Mouse (Mus musculus) forebrain, embryonic 15.5 days (tissue): Measurements from ENCODE around the gene Btbd19. TPM values are rescaled to one million over a fixed set of nuclear protein-coding genes. Genes with fewer than 3 reads are reported as not detected.

Source experiments
- ATAC-seq: fragments of 200-750 bp; cut with Nextera tagmentation; replicated peaks from 2 replicates; pipeline ENCODE4 v1.8.0; 2017; ENCODE audit warnings: mild to moderate bottlenecking, moderate TSS enrichment, moderate library complexity
- H3K27ac ChIP-seq: fragments of 300-500 bp; sonication (generic); replicated peaks from 2 replicates; pipeline ENCODE4 v1.5.1; 2015; ENCODE audit warnings: mild to moderate bottlenecking, inconsistent platforms
- H3K27me3 ChIP-seq: fragments of 300-500 bp; sonication (generic); 2 replicates; pipeline ENCODE4 v1.6.1; 2015; ENCODE audit warnings: inconsistent platforms
- H3K36me3 ChIP-seq: fragments of 300-500 bp; sonication (generic); 2 replicates; pipeline ENCODE4 v1.6.1; 2015; ENCODE audit warnings: mild to moderate bottlenecking, inconsistent platforms
- H3K4me1 ChIP-seq: fragments of 300-500 bp; sonication (generic); 2 replicates; pipeline ENCODE4 v1.6.1; 2015; ENCODE audit warnings: inconsistent platforms
- H3K4me2 ChIP-seq: fragments of 300-500 bp; sonication (generic); replicated peaks from 2 replicates; pipeline ENCODE4 v1.6.1; 2015; ENCODE audit warnings: mild to moderate bottlenecking, inconsistent platforms
- H3K4me3 ChIP-seq: fragments of 300-500 bp; sonication (generic); 2 replicates; pipeline ENCODE4 v1.5.1; 2015; ENCODE audit warnings: mild to moderate bottlenecking, inconsistent platforms
- H3K9ac ChIP-seq: fragments of 300-500 bp; sonication (generic); replicated peaks from 2 replicates; pipeline ENCODE4 v1.6.1; 2015; ENCODE audit warnings: mild to moderate bottlenecking, inconsistent platforms
- H3K9me3 ChIP-seq: fragments of 300-500 bp; sonication (generic); 2 replicates; pipeline ENCODE4 v1.6.1; 2016; ENCODE audit warnings: inconsistent platforms
- WGBS: fragments of 180-500 bp; shearing (Covaris S2); methylation state at CpG from one replicate; pipeline ENCODE4 v1.1.7; 2015; ENCODE audit warnings: mixed read lengths; 5-methylcytosine and 5-hydroxymethylcytosine counted together
- microRNA-seq: library from miRNA; unstranded; fragments of <30 nt; microRNA quantifications from one replicate; pipeline ENCODE4, GENCODE M21; 2016
- polyA plus RNA-seq: library from polyadenylated mRNA; unstranded; fragments of >200 nt; fragmentation: Nextera tagmentation; extraction: Ambion mirVana; gene quantifications from 2 replicates; pipeline ENCODE4 v1.2.1, GENCODE M21; 2015

The Btbd19 gene
- polyA plus RNA-seq, 1 experiment from 2014 or later: 4.4 TPM

DNA sequence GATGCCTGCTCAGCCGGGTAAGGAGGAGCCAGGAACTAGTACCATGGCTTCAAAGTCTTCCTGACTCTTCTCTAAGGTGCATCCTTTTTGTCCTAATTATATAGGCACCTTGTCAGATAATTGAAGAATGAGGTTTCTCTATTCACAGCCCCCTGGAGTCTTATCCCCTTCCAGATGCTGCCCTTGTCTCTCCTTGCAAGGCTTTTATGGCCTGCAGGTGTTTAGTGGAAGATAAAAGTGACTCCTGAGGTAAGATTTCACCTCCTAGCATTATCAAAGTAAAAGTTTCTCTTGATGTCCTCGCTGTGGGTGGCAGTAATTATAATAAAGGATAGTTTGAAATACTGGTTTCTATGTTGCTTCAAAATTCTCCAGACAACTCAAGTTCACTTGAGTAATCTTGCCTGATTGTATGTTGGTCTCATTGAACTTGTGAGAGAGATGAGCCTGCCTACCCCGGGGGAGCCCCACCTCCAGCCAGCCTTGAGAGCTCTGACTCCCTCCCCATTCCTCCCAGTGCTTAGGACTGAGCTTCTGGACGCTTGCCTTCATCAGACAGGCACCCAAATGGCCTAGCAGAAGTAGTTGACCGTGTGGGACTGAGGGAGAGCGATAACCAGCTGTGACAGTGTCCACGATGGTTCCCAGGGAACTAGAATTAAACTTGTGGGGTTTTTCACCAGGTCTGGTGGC lies 37.4 kb downstream of the Btbd19 start:
- no peaks in the 10 kb centered on the region for H3K27me3 ChIP-seq
- no peak overlapping the region for H3K4me2 ChIP-seq
- H3K9ac ChIP-seq: no peak overlapping the region
- H3K27ac ChIP-seq: no peak overlapping the region
- H3K4me3 ChIP-seq: no peak overlapping the region
- 80% methylated on average over 7 of the region's 7 CpGs for WGBS
- H3K36me3 ChIP-seq: peaks cover 8% of the 10 kb centered on the region; the same call in 1 of the 2 replicates
- no peak for ATAC-seq
- no peaks in the 10 kb centered on the region for H3K9me3 ChIP-seq
- H3K4me1 ChIP-seq: no peaks in the 10 kb centered on the region

DNA sequence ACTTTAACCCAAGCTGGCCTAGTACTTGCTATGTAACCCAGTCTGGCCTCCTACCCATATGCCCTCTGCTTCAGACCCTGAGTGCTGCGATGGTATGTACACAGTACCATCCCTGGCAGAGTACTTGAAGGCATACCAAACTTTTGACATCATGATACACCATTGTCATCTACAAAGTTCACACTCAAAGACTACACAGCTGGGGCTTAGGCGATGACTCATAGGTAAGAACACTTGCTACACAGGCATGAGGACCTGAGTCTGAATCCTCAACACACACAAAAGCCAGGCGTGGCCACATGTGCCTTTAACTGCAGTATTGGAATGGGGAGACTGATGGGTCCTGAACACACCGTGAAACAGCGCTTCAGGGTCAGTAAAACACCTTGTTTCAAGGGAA lies 54.3 kb downstream of the Btbd19 start:
- Histone ChIP-seq H3K36me3 (peaks cover 52% of the 10 kb centered on the region), H3K4me3 (no peak overlapping the region), H3K9ac (no peak overlapping the region), H3K27ac (no peak overlapping the region), H3K4me2 (no peak overlapping the region), H3K9me3 (no peaks in the 10 kb centered on the region), H3K4me1 (no peaks in the 10 kb centered on the region), H3K27me3 (no peaks in the 10 kb centered on the region)
- 96% methylated on average over 5 of the region's 5 CpGs for WGBS
- no peak for ATAC-seq

DNA sequence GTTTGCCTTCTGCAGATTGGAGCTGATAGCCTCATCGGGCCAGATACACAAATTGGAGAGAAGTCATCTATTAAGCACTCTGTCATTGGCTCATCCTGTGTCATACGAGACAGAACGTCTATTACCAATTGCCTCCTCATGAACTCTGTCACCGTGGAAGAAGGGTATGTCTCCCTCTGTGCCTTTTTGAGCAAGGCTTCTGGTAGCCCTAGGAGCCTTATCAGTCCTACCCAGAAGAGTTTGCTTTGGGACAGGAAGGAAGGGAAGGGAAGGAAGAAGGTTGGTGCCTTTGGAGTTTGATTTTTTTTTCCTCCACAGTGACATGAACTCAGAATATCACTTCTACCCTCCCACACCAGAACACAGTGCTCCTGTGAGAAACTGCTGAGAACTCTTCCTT lies 54.9 kb downstream of the Btbd19 start:
- Histone ChIP-seq H3K9me3 (no peaks in the 10 kb centered on the region), H3K27me3 (no peaks in the 10 kb centered on the region), H3K4me3 (no peak overlapping the region), H3K27ac (no peak overlapping the region), H3K9ac (no peak overlapping the region), H3K4me1 (no peaks in the 10 kb centered on the region), H3K4me2 (no peak overlapping the region), H3K36me3 (peaks cover 55% of the 10 kb centered on the region)
- no peak for ATAC-seq
- 89% methylated on average over 4 of the region's 4 CpGs for WGBS

DNA sequence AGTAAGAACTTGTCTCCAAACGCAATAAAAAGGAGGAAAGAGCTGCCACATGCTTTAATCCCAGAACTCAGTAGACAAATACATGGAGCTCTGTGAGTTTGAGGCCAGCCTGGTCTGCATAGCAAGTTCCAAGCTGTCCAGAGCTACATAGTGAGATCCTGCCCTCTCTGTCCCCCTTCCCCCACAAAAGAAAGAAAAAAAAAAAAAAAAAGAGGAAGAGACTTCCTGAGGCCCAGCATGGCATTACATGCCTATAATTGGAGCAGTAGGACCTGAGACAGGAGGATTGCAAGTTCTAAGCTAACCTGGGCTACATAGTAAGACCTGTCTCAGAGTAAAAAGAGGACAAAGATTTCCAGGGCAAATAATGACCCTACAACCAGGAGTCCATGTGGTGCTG lies 55.9 kb downstream of the Btbd19 start:
- H3K4me3 ChIP-seq: no peak overlapping the region
- H3K9me3 ChIP-seq: no peaks in the 10 kb centered on the region
- WGBS: 93% methylated on average over 1 of the region's 1 CpGs
- no peak overlapping the region for H3K9ac ChIP-seq
- no peak overlapping the region for H3K27ac ChIP-seq
- no peaks in the 10 kb centered on the region for H3K4me1 ChIP-seq
- peaks cover 60% of the 10 kb centered on the region for H3K36me3 ChIP-seq
- H3K27me3 ChIP-seq: no peaks in the 10 kb centered on the region
- H3K4me2 ChIP-seq: no peak overlapping the region
- no peak for ATAC-seq

Small RNA genes within 50 kb of the gene (microRNA-seq; reads per million reads assigned to microRNA genes)
- not detected for gene Gm22398

Other genes starting within 250 kb of the Btbd19 start
- gene Zswim5, start 248.3 kb downstream of the Btbd19 start, polyA plus RNA-seq: 9.2 and 9.5 TPM in 2 replicates
- 72.2 and 76.7 TPM in 2 replicates for gene Urod, start 131.3 kb downstream of the Btbd19 start, polyA plus RNA-seq
- 25.5 and 28.3 TPM in 2 replicates for gene Hectd3, start 130.4 kb downstream of the Btbd19 start, polyA plus RNA-seq
- gene Eif2b3, start 106.3 kb downstream of the Btbd19 start, polyA plus RNA-seq: 42.8 and 43.0 TPM in 2 replicates
- gene Ptch2, start 29.6 kb downstream of the Btbd19 start, polyA plus RNA-seq: 3.6 and 3.8 TPM in 2 replicates
- 0.37 TPM in 1 of 2 replicates, not detected in the other for gene Tctex1d4, start 1.1 kb upstream of the Btbd19 start, polyA plus RNA-seq
- gene Plk3, start 8.2 kb upstream of the Btbd19 start, polyA plus RNA-seq: 8.6 and 8.8 TPM in 2 replicates
- gene Rps8, start 30.5 kb upstream of the Btbd19 start, polyA plus RNA-seq: 478 and 525 TPM in 2 replicates
- gene Kif2c, start 56.9 kb upstream of the Btbd19 start, polyA plus RNA-seq: 35.5 and 39.3 TPM in 2 replicates
- gene Tmem53, start 126.2 kb upstream of the Btbd19 start, polyA plus RNA-seq: 4.9 and 6.5 TPM in 2 replicates
- gene Armh1, start 126.4 kb upstream of the Btbd19 start, polyA plus RNA-seq: 0.92 and 1.8 TPM in 2 replicates